Mouse (Mus musculus) adrenal gland (tissue): Measurements from ENCODE around the gene Zfp217.

Experiments used
- intact Hi-C: fragments of 180-260 bp; cut with DNase I; formaldehyde crosslinking; loops from one replicate; pipeline ENCODE4 v1.15.1; 2025

Zfp217 gene

DNA sequence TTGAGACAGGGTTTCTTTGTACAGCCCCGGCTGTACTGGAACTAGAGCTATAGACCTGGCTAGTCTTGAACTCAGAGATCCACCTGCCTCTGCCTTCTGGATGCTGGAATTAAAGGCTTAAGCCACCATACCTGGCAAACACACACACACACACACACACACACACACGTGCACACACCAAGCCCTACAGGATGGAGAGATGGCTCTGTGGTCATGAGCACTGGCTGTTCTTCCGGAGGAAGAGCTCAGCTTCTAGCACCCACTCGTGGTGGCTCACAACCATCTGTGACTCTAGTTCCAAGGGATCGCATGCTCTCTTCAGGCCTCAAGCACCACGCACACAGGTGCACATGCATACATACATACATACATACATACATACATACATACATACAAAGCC lies 43.5 kb downstream of the Zfp217 start:
- intact Hi-C loops: loop anchor here (5.0 kb wide), 2 partner anchors 42 to 1042 kb away; no protein-coding TSS in a partner anchor

DNA sequence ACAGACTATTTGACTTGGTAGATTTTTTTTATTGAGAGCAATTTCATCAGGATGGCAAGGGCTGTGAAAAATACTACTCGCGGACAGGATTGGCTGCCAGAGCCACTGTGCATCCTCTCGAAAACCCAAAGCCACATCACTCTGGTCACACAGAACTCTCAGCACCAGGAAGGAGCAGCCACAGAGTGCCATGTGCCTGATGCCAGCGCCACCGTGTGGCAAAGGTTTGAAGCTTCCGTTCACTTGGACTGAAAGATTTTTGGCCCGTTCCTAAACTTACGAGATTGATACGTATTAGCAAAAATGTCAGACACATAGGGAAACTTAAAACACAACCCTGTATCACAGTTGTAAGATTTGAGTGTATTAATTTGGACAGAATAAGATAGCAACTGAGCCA lies 44.1 kb downstream of the Zfp217 start:
- intact Hi-C loops: loop anchor here (5.0 kb wide), 2 partner anchors 42 to 1042 kb away; no protein-coding TSS in a partner anchor

DNA sequence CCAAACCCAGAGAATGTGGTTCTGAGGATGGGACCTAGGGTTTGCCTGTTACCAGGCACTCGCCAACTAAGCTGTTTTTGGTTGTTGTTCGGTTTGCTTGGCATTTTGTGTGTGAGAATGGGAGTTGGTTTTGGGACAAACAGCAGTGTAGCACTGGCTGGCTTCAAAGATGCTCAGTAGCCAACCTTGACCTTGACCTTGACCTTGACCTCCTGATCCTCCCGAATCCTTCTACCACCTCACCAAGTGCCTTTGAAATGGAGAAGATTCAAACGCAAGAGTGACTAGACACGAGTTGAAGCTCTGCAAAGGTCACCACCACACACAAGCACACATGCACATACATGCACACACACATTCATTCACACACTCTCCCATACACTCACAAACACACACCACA lies 44.6 kb downstream of the Zfp217 start:
- intact Hi-C loops: loop anchor here (5.0 kb wide), 2 partner anchors 41 to 1041 kb away; no protein-coding TSS in a partner anchor

DNA sequence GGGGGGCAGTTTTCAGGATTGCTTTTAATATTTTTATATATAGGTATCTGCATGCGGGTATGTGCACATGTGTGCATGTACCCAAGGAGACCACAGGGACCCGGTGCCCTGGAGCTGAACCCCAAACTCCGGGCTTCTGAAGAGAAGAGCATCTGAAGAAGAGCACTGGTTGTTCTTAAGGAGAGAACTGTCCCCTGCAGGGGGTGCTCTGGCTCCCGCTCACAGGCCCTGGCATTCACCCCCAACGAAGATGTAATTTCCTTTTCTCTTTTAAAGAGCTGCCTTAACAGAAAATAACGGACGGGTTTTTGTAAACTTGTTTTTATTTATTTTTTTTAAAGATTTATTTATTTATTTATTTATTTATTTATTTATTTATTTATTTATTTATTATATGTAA lies 46.0 kb downstream of the Zfp217 start:
- intact Hi-C loops: loop anchor here (5.0 kb wide), 2 partner anchors 40 to 1040 kb away; no protein-coding TSS in a partner anchor

DNA sequence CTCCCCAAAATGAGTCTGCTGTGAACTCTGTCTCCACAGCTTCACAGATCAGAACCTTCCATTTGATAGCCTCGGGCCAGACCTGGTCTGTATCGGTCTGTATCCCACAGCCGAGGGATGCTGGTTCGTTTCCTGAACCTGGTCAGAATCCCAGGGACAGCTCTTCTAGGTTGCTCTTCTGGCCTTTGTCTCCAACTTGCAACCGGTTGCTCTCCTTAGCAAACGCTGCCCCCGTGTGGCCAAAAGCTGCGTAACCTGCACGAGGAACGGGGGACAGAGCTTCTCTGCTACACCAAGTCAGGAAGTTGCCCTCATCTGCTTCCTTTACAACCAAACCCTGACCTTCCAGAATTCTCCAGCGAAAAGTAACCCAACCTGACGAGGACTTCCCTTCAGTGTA lies 46.8 kb downstream of the Zfp217 start:
- intact Hi-C loops: loop anchor here (5.0 kb wide), 2 partner anchors 39 to 1039 kb away; no protein-coding TSS in a partner anchor

DNA sequence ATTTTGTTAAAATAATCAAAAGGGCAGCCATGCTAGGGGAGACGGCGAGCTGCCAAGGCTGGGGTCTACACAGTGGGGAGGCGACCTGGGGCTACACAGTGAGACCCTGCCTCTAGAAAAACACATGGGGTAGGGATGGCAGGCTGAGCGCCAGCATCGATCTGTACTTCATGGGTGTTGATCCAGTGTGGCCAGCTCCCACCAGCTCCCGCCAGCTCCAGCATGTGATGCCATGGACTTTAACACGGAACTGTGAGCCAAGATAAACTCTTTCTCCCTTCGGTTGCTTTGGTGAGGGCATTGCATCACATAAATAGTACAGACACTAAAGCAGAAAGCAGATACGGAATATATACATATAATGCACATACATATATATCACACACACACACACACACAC lies 53.0 kb downstream of the Zfp217 start:
- intact Hi-C loops: no loop called here

DNA sequence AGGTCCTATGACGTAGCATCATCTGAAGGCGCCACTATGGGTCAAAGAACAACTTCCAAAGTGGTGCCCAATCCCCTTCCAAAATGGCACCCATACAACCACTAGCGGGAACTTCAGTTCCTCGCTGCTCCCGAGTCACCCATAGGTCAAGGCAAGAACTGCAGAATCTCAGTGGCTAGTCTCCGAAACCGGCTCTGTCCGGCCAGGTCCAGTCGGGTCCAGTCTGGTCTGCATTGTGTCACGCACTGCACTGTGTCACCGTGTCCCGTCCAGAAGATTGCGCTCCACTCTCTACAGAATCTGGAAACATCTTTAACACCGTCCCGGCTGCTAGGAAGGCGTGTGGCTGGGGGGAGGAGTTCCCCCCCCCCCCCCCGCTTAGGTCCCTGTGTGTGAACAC lies 53.7 kb downstream of the Zfp217 start:
- intact Hi-C loops: no loop called here

DNA sequence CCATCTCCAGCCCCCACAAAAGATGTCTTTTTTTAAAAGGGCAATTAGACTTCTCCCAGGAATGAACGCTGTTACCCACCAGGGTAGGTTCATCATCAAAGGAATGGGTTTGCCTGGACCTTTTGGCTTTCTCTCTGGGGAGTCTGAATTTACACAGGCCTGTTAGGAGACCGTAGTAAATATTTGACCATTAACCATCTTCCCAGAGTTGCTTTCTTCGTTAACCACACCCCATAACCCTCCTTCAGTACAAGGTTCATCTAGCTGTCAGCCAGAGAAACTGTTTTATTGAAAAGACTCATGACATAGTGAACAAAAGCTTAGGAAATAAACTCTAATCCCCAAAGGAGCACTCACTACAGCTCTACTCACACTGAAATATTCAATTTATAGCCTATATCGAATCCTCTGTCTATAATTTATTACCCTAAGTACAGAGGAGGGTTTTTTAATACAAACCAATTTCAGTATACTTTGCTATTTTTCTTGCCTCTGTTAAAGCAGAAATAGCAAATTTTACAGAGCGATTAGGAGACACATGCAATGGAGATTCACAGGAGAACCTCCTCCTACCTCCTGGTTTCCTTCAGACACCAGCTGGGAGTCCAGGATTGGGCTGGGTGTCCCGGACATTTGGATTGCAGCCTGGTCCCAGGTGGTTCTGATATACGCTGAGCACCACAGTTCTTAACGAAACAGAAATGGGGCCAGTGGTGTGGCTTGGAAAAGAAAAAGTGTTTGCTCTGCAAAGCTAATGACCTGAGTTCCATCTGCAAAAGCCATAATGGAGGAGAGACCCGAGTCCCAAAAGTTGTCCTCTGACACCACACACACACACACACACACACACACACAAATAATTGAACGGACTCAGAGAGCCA lies 56.1 kb downstream of the Zfp217 start:
- intact Hi-C loops: no loop called here

DNA sequence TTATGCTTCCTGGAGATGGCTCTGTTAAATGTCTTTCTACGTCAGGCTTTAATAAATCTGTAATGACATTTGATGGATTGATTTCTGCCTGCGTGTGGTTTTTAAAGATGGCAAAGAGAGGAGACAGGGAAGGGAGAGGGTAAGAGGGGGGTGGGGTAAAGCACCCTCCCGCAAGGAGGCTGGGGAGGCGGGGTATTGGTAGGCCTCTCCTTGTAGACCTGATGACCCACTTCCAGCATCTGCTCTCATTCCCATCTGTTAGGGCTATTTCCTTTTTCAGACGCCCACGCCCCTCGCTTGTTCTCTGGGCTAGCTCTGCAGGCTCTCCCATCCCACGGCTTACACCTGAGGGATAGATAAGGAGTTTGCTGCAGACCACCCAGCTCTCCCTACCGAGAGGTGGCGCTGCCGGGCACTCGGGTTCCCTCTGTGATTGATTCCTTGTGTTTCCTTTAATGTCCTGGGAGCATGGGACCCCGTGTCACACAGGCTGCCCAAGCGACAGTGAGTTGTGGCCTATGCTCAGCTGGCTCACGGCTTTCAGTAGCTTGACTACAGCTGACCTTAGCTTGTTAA lies 69.4 kb downstream of the Zfp217 start:
- intact Hi-C loops: no loop called here

DNA sequence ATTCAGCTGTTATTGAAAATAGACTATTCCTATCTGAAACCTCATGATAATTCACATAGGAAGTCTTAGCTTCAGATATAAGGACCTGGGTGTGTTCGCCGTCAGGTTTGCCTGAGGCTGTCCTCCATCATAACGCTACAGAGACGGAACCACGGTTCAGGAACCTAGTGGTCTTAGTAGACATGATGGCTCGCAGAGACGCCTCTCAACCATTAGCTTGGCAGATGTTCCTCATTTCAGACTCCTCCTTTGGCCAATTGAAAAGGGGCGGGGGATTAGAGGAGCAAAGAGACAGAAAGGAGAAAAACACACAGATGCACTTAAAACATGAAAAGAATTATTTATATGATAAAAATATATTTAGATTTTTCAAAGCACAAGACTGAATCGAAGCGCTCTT lies 69.9 kb downstream of the Zfp217 start:
- intact Hi-C loops: no loop called here

DNA sequence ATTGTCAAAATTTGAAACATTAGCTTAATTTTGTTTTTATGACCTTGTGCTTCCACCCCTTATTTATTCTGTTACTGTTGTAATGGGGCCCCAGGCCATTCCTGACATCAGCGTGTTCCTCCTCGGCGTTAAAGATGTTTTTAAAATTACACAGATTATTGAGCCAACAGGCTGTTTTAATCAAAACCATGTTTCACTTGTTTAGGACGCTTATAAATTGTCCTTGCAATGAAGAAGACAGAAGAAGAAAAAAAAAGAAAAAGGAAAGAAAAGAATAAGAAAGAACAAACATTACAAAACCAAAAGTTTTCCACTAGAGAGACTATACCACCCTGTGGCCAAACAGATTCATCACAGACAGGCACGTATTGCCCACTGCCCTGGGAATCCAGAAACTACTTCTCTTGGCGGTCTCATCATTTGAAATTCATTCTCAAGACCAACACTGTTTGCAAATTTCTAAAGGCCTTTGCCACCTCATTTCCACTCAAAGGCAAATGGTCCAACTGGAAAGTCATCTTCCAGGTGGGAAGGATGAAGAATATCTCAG lies 70.9 kb downstream of the Zfp217 start:
- intact Hi-C loops: no loop called here

DNA sequence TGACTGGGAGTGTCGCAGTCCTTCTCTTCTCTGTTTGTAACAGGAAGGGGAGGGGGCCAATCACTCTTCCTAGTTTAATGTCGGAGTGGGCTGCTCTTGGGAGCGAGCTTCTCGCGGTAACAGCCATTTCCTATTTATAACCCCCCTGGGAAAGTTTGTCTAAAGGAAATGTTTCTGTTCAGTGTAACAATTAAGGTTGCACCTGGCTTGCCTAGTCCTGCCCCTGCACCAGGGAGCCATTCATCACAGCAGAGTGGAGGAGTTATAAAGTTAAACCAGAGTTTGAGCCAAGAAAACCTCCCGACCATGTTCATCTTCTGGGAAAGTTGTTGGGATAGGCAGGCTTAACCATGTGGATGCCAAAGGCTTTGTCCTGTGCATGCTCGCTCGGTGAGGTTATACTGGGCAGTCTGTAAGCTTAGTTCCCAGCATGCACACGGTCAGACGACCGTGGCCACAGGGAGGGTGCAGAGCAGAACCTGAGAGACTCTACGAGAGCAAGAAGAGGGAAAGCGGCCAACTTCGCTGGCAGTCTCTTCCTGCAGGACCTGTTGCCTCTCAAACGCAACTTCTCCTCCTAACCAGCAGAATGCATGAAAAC lies 77.2 kb downstream of the Zfp217 start:
- intact Hi-C loops: no loop called here

DNA sequence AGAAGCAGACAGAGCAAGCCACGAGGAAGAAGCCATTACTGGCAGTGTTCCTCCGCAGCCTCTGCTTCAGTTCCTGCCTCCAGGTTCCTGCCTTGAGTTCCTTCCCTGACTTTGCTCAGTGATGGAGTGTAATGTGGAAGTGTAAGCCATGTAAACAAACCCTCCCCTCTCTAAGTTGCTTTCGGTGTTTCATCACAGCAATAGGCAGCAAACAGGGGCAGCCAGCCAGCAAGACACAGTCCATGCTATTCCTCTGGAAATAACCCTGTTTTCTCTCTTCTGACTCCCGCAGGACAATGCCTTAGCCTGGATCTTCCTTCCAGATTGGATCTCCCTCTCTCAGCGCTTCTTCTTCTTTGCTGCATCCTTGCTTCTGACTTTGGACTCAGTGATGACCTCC lies 77.9 kb downstream of the Zfp217 start:
- intact Hi-C loops: no loop called here

DNA sequence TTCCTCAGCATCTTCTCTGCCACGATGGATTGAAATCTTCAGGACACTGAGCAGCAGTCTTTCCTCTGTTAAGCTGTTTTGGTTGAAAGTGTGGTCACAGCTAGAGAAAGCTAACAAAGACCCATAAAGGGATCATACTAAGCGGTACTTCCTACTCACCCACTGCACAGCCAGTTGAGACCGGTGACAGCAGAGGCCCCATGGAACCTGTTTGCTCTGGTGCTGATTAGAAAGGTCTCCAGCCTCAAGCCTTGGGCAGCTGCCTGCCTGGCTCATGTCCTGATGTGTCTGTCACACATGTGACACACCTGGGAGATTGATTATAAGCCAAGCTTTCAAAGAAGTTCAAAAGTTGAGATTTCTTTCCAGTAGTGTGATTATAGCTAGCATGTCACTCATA lies 85.5 kb downstream of the Zfp217 start:
- intact Hi-C loops: loop anchor here (5.0 kb wide), 1 partner anchor 40 kb away; no protein-coding TSS in a partner anchor

DNA sequence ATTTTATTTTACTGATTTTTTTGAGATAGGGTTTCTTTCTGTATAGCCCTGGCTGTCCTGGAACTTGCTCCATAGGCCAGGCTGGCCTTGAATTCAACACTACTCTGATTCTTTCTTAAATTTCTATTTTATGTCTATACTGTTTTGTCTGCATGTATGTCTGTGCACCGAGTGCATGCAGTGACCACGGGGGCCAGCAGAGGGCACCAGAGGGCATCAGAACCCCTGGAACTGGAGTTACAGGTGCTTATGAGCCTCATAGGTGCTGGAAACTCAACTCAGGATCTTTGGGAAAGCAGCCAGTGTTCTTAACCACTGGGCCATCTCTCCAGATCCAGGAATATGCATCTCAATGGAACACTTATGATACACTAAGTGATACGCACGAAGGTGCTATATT lies 87.8 kb downstream of the Zfp217 start:
- intact Hi-C loops: loop anchor here (5.0 kb wide), 1 partner anchor 42 kb away; no protein-coding TSS in a partner anchor

DNA sequence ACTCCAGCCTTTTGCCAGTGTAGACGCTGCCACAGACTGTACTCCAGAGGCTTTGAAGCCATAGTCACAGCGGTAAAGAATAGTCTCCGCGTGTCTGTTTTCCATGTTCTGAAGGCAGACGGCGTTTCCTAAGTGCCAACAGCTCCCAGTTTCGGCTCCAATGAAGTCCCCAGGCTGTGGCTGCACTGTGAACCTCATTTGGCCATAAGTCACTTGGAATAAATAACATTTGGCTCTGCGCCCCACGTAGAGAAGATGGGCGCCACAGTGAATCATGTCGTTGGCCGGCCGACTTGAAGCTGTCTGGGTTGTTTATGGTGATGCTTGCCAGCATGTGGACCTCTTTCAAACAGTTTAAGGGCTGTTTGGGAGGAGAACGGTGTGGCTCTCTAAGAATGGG lies 89.1 kb downstream of the Zfp217 start:
- intact Hi-C loops: no loop called here
